Mouse (Mus musculus): Measurements from ENCODE around the gene Fam45a. TPM values are rescaled to one million over a fixed set of nuclear protein-coding genes. Genes with fewer than 3 reads are reported as not detected.

The Fam45a gene
- 10 to 100 TPM; 32.9 to 34.7 TPM for total RNA-seq (2021)
- long read RNA-seq, experiment 1, transcript Fam45a-201 (9 exons, 2,307 nt) = major isoform, 13 of 24 reads
- long read RNA-seq, experiment 1, partial matches to known transcripts = 0 of 24 reads
- long read RNA-seq, experiment 1, other reads (novel, unspliced or antisense) = 10 of 24 reads
- long read RNA-seq, experiment 2, transcript Fam45a-201 (9 exons, 2,307 nt) = major isoform, 14 of 29 reads
- long read RNA-seq, experiment 2, partial matches to known transcripts = 1 of 29 reads
- long read RNA-seq, experiment 2, other reads (novel, unspliced or antisense) = 12 of 29 reads

- peak; percentile 75 to 87 for DNase-seq (ENCODE audit: low spot score in 2 of 2)
Measured at GRCm38 (mm10) chr19:60811098-60812035, at the start of gene Fam45a. TSS of gene Fam45a (plus strand) at chr19:60811585.

GRCm38 (mm10) chr19:60773366-60773765, 38.0 kb upstream of the Fam45a start:
- DNase-seq (ENCODE audit: low spot score in 2 of 2) = no peak

- no peak for DNase-seq (ENCODE audit: low spot score in 2 of 2)
Measured at GRCm38 (mm10) chr19:60782034-60782433, 29.4 kb upstream of the Fam45a start.

GRCm38 (mm10) chr19:60784712-60785111, 26.7 kb upstream of the Fam45a start:
- no peak for DNase-seq (ENCODE audit: low spot score in 2 of 2)

DNA sequence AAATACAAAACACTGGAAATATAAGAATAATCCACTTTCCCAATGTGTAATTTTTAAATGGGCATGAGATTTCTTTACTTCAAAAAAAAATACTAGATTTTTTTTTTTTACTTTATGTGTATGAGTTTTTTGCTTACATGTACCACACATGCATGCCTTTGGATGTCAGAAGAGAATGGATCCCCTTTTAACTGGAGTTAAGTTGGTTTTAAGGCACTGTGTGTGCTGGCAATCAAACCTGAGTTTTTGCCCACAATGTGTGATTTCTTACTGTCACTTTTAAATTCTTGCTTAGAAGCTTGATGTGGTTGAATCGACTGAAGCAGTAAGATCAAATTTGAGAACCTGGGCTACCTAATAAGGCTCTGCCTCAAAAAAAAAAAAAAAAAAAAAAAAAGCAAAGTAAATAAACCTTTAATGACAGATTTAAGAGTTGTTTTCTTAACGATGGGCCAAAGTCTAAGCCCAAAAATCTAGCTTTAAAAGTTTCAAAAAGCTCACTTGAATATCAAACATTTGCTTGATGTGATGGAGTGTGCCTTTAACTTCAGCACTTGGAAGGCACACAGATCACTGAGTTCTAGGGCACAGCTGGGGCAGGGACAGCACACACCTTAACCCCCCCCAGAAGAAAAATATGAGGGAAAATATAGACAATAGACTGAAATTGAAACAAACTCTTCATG, 23.8 kb upstream of the Fam45a start:
- no peak for DNase-seq (ENCODE audit: low spot score in 2 of 2)

- no peak for DNase-seq (ENCODE audit: low spot score in 2 of 2)
Measured at GRCm38 (mm10) chr19:60788214-60788960, 23.0 kb upstream of the Fam45a start.

- no peak for DNase-seq (ENCODE audit: low spot score in 2 of 2)
Measured at GRCm38 (mm10) chr19:60789452-60789851, 21.9 kb upstream of the Fam45a start.

DNA sequence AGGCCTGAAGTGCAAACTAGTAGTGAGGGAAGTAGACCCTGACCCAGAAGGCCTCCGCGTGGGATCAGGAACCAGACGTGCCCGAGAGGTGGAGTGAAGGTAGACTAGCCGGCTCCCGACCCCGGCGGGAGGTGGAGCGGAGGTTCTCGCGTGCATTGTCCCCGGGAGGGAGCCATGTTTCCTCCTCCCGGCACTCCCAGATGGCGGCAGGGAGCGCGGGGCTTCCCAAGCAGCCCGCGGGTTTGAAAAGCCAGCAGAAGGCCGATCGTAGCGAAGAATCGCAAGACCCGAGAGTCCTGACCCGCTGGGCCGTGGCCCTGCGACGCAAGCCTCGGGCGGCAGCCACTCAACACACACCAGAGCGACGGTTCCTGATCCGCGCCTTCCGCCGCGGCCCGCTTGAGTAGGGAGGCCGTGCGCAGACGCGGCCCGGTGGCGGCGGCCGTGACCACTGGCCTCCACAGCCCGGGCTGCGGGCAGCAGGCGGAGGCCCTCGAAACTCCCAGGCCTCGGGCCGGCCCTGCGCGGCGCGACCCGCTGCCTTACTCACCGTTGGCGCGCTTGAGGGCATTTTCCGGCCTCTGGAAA, 21.4 kb upstream of the Fam45a start:
- DNase-seq (ENCODE audit: low spot score in 2 of 2) = peak; percentile 32 to 34

- DNase-seq (ENCODE audit: low spot score in 2 of 2) = peak; percentile 92 to 95
Measured at GRCm38 (mm10) chr19:60790551-60791161, 20.7 kb upstream of the Fam45a start, which contains the start of gene Eif3a. TSS of gene Eif3a (minus strand) at chr19:60790658.

DNA sequence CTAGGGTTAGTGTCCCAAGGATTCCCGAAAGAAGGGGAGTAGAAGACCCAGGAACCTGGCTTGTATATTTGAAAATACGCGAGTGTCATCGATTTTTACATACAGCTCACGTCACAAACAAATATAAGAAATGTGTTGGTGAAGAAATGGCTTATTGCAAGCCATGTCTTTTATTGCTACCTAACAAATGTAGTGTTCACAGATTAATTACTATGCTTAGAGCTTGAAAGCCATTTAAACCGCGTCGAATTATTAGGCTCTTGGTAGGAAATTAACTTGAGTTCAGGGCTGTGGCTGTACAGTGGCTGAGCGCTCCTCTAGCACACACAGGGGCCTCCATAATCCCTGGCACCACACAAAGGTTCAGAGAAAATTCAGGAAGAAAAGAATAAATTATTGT, 20.2 kb upstream of the Fam45a start:
- DNase-seq (ENCODE audit: low spot score in 2 of 2) = no peak

- DNase-seq (ENCODE audit: low spot score in 2 of 2) = no peak
Measured at GRCm38 (mm10) chr19:60793170-60793707, 18.1 kb upstream of the Fam45a start.

DNA sequence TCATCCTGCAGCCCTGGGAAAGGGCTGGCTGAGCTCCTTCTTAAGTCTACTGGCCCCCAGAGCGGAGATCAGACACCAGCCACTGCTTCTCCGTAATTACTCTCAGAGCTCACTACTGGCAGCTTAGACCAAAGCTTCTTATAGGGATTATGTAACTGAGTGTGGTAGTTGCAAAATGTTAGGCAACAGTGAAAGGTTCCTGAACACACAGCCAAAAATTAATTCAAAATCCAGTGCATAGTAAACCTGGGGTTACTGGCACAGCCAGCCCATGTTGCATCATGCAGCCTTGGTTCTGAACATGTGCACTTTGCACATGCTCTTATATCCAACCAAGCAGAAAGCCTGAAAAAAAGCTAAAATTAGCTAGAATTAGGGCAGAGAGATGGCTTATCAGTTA, 16.1 kb upstream of the Fam45a start:
- DNase-seq (ENCODE audit: low spot score in 2 of 2) = no peak

DNA sequence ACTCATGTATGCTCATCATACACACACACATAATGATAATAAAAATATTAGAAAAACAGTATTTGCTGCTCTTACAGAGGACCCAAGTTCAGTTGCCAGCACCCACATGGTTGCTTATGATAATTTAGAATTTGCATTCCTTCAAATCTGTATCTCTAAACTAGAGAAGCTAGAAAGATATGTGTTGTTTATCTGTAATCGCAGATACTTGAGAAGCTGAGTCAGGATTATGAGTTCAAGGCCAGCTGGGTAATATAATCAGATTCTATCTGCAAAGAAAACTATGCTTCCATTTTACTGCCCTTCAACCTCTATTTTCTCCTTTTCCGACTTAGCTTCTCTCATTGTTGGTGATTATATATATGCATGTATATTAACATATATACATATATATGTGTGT, 14.0 kb upstream of the Fam45a start:
- DNase-seq (ENCODE audit: low spot score in 2 of 2) = no peak

- no peak for DNase-seq (ENCODE audit: low spot score in 2 of 2)
Measured at GRCm38 (mm10) chr19:60799867-60800569, 11.4 kb upstream of the Fam45a start.

DNA sequence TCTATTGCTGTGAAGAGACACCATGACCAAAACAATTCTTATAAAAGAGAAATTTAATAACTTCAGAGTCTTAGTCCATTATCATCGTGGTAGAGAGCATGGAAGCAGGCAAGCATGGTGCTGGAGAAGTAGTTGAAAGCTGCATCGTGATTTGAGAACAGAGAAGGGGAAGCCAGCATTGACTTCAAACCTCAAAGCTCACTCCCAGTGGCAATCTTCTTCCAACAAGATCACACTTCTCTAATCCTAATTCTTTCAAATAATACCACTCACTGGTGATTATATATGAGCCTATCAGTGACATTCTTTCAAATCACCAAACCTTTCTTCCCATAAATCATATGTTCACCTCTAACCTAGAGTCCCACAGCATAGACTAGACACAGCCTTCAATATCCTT, 6.5 kb upstream of the Fam45a start:
- DNase-seq (ENCODE audit: low spot score in 2 of 2) = no peak

DNA sequence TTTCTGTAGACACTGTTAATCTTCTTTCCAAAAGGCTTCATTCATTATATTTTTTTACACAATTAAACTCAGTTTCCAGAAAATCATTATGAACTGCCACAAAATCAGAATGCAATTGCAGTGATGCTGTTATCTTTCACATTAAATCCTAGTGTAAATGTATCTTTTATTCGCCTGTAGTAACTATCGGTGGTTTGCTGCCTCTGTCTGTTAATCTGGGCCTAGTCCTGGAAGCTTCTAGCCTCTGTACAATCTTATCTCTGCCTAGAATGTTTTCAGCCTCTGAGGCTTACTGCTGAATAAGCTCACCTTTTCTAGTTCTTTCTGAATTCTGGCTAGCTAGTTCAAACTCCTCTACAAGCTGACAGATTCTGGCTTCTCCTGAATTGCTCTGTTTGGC, 1.5 kb upstream of the Fam45a start:
- DNase-seq (ENCODE audit: low spot score in 2 of 2) = no peak

DNA sequence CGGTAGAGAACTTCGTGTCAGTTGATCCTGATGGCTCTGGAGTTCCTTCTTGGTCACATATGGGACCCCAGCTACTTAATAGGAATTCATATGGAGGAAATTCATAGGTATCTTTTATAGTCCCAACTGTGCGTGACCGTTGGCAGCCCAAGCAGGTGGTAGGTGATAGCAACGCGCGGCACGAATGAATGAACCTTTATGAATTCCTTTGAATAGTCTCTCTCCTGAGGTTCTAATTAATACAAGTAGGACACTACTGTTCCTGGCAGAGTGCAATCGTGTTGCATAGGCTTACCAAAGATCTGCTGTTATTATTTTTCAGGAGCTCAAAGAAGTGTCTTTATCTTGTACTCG, 628 bp downstream of the Fam45a start:
- DNase-seq (ENCODE audit: low spot score in 2 of 2) = no peak

DNA sequence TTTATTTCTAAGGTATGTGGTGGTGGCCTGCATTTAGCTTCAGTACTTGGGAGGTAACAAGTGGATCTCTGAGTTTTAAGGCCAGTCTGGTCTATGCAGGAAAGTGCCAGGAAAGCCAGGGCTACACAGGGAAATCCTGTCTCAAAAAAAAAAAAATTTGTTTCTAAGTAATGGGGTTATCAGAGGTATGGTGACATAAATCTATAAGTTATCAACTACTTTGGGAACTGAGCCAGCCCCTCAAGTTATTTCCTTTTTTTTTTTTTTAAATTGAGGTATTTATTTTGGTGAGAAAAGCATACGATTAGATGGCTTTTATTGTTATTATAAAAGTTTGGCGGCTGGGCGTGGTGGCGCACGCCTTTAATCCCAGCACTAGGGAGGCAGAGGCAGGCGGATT, 1.7 kb downstream of the Fam45a start:
- DNase-seq (ENCODE audit: low spot score in 2 of 2) = no peak

DNA sequence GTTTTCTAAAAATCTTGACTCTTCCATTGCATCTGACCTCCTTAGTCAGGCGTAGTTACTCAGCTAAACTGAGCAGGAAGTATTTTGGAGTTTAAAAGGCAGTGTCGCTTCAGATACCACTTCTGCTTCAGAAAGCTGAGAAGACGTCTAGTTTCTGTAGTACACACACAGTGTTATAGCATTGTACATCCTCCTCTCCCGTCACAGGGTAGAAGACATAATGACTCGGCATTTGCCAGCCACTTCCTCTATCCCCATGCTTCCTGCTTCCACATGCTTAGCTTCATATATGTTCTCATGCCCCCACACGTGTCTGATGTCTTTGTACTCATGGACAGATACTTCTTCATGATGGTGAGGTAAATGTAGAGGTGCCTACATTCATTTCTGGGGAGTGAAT, 7.3 kb downstream of the Fam45a start:
- no peak for DNase-seq (ENCODE audit: low spot score in 2 of 2)

Data from adrenal gland, postnatal 4 days (tissue).